Mouse (Mus musculus) forebrain, embryonic 12.5 days (tissue): ENCODE results near the gene Gm20481. TPM values are rescaled to one million over a fixed set of nuclear protein-coding genes. Genes with fewer than 3 reads are reported as not detected.
"Not testable (repeated sequence)": the region's sequence is repeated elsewhere in the genome, so short reads cannot be mapped to it uniquely, and the experiment has no call there.

Experiments
- ATAC-seq: fragments of 200-750 bp; cut with Nextera tagmentation; 2 replicates; pipeline ENCODE4 v1.8.0; 2017; ENCODE audit warnings: moderate TSS enrichment; ENCODE audit not compliant: low FRiP score
- H3K27ac ChIP-seq: fragments of 300-500 bp; sonication (generic); 2 replicates; pipeline ENCODE4 v1.5.1; 2016; ENCODE audit warnings: mild to moderate bottlenecking
- H3K27me3 ChIP-seq: fragments of 300-500 bp; sonication (generic); 2 replicates; pipeline ENCODE4 v1.6.1; 2016; ENCODE audit warnings: mild to moderate bottlenecking
- H3K36me3 ChIP-seq: fragments of 300-500 bp; sonication (generic); replicated peaks from 2 replicates; pipeline ENCODE4 v1.6.1; 2016; ENCODE audit warnings: mild to moderate bottlenecking
- H3K4me1 ChIP-seq: fragments of 300-500 bp; sonication (generic); 2 replicates; pipeline ENCODE4 v1.6.1; 2016
- H3K4me2 ChIP-seq: fragments of 300-500 bp; sonication (generic); 2 replicates; pipeline ENCODE4 v1.6.1; 2016; ENCODE audit warnings: mild to moderate bottlenecking, moderate library complexity
- H3K4me3 ChIP-seq: fragments of 300-500 bp; sonication (generic); replicated peaks from 2 replicates; pipeline ENCODE4 v1.5.1; 2016; ENCODE audit warnings: mild to moderate bottlenecking
- H3K9ac ChIP-seq: fragments of 300-500 bp; sonication (generic); 2 replicates; pipeline ENCODE4 v1.6.1; 2016; ENCODE audit warnings: mild to moderate bottlenecking
- H3K9me3 ChIP-seq: fragments of 300-500 bp; sonication (generic); 2 replicates; pipeline ENCODE4 v1.6.1; 2016
- WGBS: fragments of 180-500 bp; shearing (Covaris S2); methylation state at CpG from one replicate; pipeline ENCODE4 v1.1.7; 2016; 5-methylcytosine and 5-hydroxymethylcytosine counted together
- polyA plus RNA-seq: library from polyadenylated mRNA; unstranded; fragments of >200 nt; fragmentation: Nextera tagmentation; extraction: Ambion mirVana; gene quantifications from 2 replicates; pipeline ENCODE4 v1.2.1, GENCODE M21; 2016

Gm20481 gene
- polyA plus RNA-seq, 1 experiment from 2014 or later: not detected

DNA sequence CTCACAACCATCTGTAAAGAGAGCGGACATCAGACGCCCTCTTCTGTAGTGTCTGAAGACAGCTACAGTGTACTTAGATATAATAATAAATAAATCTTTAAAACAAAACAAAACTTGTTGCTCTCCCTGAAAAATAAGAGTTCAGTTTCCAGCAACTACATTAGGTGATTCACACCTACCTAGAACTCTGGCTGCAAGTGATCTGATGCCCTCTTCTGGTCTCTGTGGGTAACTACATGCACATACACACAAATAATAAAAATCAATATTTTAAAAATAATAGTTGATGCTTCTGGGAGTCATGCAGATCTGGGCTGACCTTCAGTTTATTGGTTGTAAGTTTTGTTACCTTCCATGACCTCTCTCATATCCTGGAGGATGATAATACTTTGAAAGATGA is 14.5 kb downstream of the Gm20481 start:
- Histone ChIP-seq H3K4me3 (no peak overlapping the region), H3K27me3 (no peaks in the 10 kb centered on the region), H3K9ac (no peak overlapping the region), H3K27ac (no peak overlapping the region), H3K36me3 (peaks cover 28% of the 10 kb centered on the region), H3K9me3 (no peaks in the 10 kb centered on the region), H3K4me1 (peaks cover 28% of the 10 kb centered on the region), H3K4me2 (no peak overlapping the region)
- no peak for ATAC-seq
- 67% methylated on average over 2 of the region's 2 CpGs for WGBS

GRCm38 (mm10) chr17:34994751-34995150 is 25.0 kb downstream of the Gm20481 start:
- Histone ChIP-seq H3K36me3 (peaks cover 42% of the 10 kb centered on the region), H3K27ac (no peak overlapping the region), H3K27me3 (no peaks in the 10 kb centered on the region), H3K4me2 (no peak overlapping the region), H3K9me3 (no peaks in the 10 kb centered on the region), H3K9ac (no peak overlapping the region), H3K4me1 (peaks cover 27% of the 10 kb centered on the region), H3K4me3 (no peak overlapping the region)
- ATAC-seq: no peak

- not testable (repeated sequence) for H3K9me3 ChIP-seq, H3K4me3 ChIP-seq, H3K27me3 ChIP-seq, H3K4me2 ChIP-seq, H3K27ac ChIP-seq, H3K9ac ChIP-seq, ATAC-seq
- Histone ChIP-seq H3K36me3 (peaks cover 39% of the 10 kb centered on the region), H3K4me1 (peaks cover 32% of the 10 kb centered on the region)
- WGBS: 90% methylated on average over 4 of the region's 4 CpGs
Measured at GRCm38 (mm10) chr17:34995192-34995591, 25.5 kb downstream of the Gm20481 start.

DNA sequence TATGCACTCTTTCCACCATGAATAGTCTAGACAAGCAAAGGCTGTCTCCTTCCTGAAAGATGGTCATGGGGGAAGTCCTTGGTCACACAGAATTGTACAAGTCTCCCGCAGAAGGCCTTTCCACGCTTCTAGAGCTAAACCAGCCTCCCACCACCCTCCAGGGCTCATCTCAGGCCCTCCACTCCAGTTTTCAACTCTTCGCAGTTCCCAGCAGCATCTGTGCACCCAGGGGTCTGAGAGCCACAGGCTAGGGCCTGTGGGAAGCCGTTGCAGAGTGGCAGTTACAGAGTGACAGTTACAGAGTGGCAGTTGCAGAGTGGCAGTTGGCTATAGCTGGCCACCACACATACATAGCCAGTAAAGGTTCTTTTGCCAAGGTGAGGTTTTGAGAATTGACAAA is 26.2 kb downstream of the Gm20481 start:
- not testable (repeated sequence) for H3K27me3 ChIP-seq, H3K9me3 ChIP-seq, H3K4me2 ChIP-seq, H3K27ac ChIP-seq, H3K4me3 ChIP-seq, ATAC-seq, H3K9ac ChIP-seq
- WGBS: 94% methylated on average over 4 of the region's 4 CpGs
- H3K4me1 ChIP-seq: peaks cover 32% of the 10 kb centered on the region
- peaks cover 32% of the 10 kb centered on the region for H3K36me3 ChIP-seq

DNA sequence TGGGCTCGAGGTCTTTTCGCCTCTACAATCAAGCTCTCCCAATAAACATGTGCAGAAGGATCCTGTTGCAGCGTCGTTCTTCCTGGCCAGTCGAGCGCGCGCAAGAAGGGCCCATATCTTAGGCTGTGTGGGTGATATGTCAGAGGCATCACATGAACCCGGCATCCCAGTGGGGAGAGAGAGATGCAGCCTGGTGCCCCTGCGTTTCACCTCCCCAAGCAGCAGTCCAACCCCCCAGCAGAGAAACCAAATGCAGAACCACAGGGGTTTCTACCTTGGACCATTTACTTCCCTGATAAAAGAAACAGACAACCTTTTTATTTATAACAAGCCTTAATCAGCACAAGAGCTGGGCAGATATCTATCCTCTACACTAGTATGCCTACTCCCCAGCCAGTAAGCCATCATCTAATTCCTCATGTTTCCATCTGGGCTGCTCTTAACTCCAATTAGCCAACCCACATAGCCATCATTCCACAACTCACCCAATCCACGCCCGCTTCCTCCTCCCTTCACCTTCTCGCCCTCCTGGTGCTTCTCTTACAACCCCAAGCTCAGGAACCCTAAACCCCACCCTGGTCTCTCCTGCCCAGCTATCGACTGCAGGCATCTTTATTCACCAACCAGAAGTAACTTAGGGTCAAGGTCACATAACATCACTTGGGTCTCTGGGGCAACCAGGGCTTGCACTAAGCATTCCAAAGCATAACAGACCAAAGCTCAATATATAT is 26.9 kb downstream of the Gm20481 start:
- Histone ChIP-seq H3K4me2 (peak overlapping the region; percentile 25), H3K27me3 (no peaks in the 10 kb centered on the region), H3K36me3 (peaks cover 26% of the 10 kb centered on the region), H3K9me3 (no peaks in the 10 kb centered on the region), H3K4me3 (0 out of 2 replicates have a peak overlapping the region, but pooled peaks have one; percentile 3), H3K9ac (peak overlapping the region; percentile 25; the same call in 1 of the 2 replicates), H3K4me1 (peaks cover 34% of the 10 kb centered on the region), H3K27ac (no peak overlapping the region)
- WGBS: 92% methylated on average over 13 of the region's 14 CpGs
- no peak for ATAC-seq

DNA sequence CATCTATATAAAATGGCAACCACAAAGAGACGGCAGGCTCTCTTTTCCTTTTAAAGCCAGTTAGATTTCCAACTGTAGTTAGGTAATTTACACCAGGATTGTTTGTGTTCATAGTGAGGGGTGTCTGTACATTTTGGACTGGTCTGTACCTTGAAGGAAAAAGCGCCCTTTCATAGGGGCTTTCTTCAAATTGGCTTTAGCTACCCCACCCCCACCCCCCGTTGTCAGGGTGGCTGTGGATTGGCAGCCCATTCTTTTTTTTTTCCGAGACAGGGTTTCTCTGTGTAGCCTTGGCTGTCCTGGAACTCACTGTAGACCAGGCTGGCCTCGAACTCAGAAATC is 27.4 kb downstream of the Gm20481 start:
- H3K4me3 ChIP-seq: no peak overlapping the region
- no peak for ATAC-seq
- WGBS: 91% methylated on average over 5 of the region's 5 CpGs
- peak overlapping the region; percentile 25; the same call in 1 of the 2 replicates for H3K9ac ChIP-seq
- no peaks in the 10 kb centered on the region for H3K27me3 ChIP-seq
- no peaks in the 10 kb centered on the region for H3K9me3 ChIP-seq
- peaks cover 24% of the 10 kb centered on the region for H3K36me3 ChIP-seq
- no peak overlapping the region for H3K27ac ChIP-seq
- peaks cover 39% of the 10 kb centered on the region for H3K4me1 ChIP-seq
- peak overlapping the region; percentile 25 for H3K4me2 ChIP-seq

DNA sequence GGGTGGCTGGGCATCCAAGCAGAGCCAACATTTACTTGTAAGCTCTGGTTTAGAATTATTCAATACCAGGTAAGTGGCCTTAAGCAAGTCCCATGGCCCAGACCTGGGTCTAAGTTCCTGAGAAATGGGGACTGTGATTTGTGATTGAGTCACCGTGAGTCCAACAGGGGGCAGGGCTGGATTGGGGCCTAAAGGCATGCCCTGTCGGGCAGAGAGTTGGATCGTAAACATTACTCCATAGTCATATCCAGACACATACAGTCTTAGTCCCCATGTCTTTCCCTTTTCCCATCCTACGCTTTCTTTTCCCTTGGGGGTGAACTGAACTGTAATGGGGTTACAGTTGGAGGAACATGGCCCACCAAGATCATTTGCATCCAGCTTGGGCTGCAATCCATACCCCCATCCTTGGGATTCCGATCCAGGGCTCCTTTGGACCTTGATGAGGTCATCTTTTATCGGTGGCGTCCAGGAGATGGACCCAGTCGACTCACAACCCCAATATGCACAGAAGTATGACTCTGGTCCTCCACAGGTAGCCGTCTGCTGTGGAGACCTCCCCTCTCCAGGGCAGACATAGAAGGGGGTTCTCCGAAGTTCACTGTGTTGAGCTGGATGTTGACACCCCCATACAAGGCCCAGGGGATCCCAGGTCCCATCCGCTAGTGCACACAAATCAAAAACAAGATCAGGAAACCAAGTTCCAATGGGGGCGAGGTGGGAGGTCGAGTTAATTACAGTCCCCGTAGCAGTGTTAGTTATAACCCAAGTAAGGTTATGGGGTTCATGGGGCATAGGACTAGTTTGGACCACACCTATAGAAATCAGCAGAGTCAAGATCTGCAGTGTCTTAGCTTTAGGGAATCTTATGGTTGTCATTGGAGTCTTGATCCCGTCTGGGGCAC is 29.1 kb downstream of the Gm20481 start:
- Histone ChIP-seq H3K4me2 (peak overlapping the region; percentile 100), H3K36me3 (peaks cover 21% of the 10 kb centered on the region), H3K4me1 (peaks cover 54% of the 10 kb centered on the region), H3K9ac (no peak overlapping the region; the same call in 1 of the 2 replicates), H3K27me3 (no peaks in the 10 kb centered on the region), H3K4me3 (peak overlapping the region; percentile 32; the same call in 1 of the 2 replicates), H3K27ac (no peak overlapping the region), H3K9me3 (no peaks in the 10 kb centered on the region)
- 94% methylated on average over 15 of the region's 15 CpGs for WGBS
- ATAC-seq: no peak

DNA sequence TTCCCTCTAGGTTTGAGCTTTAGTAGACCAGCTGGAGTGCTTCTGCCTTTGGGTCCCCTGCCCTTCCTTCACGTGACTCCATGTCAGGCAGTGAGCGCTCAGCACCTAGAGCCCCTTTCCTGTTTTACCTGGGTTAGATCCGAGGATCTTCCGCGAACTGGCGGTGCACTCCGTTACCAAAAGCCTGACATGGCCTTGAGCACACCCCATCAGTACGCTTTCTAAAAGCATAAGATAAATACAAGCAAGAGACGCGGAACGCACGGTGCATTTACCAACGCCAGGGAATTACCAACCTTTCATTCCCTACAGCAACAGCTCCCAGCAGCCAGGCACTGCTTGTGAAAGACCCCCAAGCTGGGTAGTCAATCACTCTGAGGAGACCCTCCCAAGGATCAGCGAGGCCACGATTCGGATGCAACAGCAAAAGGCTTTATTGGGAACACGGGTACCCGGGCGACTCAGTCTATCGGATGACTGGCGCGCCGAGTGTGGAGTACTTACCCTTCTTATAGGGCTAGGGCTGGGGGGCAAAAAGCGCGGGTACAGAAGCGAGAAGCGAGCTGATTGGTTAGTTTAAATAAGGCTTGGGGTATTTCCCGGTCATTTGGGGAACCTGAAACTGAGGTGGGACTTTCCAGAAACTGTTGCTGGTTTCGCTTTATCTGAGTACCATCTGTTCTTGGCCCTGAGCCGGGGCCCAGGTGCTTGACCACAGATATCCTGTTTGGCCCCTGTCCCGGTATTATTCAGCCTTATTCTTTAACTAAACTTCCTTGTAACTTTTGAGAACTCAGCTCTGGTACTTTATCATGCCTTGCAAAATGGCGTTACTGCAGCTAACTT is 30.4 kb downstream of the Gm20481 start:
- H3K27ac ChIP-seq: peak overlapping the region; percentile 97
- H3K4me2 ChIP-seq: peak overlapping the region; percentile 100
- H3K36me3 ChIP-seq: peaks cover 33% of the 10 kb centered on the region
- H3K9me3 ChIP-seq, H3K27me3 ChIP-seq, ATAC-seq: not testable (repeated sequence)
- peak overlapping the region; percentile 97 for H3K9ac ChIP-seq
- H3K4me1 ChIP-seq: peaks cover 54% of the 10 kb centered on the region
- WGBS: 26% methylated on average over 29 of the region's 32 CpGs
- peak overlapping the region; percentile 93 for H3K4me3 ChIP-seq

GRCm38 (mm10) chr17:35000717-35001451 is 31.2 kb downstream of the Gm20481 start, which contains the start of gene Vars:
Vars (plus strand) TSS chr17:35000987.
- Histone ChIP-seq H3K27me3 (no peaks in the 10 kb centered on the region), H3K36me3 (peaks cover 39% of the 10 kb centered on the region), H3K27ac (peak within 1 kb of the TSS; percentile 97), H3K4me3 (peak within 1 kb of the TSS; percentile 93), H3K4me2 (peak within 1 kb of the TSS; percentile 100), H3K9ac (peak within 1 kb of the TSS; percentile 97), H3K9me3 (no peaks in the 10 kb centered on the region), H3K4me1 (peaks cover 54% of the 10 kb centered on the region)
- under 1% methylated on average over 83 of the region's 83 CpGs for WGBS
- peak; percentile 92 for ATAC-seq

GRCm38 (mm10) chr17:35001452-35002152 is 31.9 kb downstream of the Gm20481 start:
- Histone ChIP-seq H3K27ac (peak overlapping the region; percentile 97), H3K9ac (peak overlapping the region; percentile 97), H3K4me1 (peaks cover 54% of the 10 kb centered on the region), H3K36me3 (peaks cover 42% of the 10 kb centered on the region), H3K27me3 (no peaks in the 10 kb centered on the region), H3K4me3 (peak overlapping the region; percentile 93), H3K9me3 (no peaks in the 10 kb centered on the region), H3K4me2 (peak overlapping the region; percentile 100)
- peak; percentile 27; the same call in 1 of the 2 replicates for ATAC-seq
- WGBS: under 1% methylated on average over 35 of the region's 35 CpGs
